Mouse (Mus musculus) Patski (cell line): ENCODE results near the gene Wdfy3. TPM values are rescaled to one million over a fixed set of nuclear protein-coding genes. Genes with fewer than 3 reads are reported as not detected.

Experiments used
- ATAC-seq: fragments of 100-300 bp; one replicate; pipeline ENCODE4 v1.8.0; 2021
- CTCF ChIA-PET: fragments of 350-600 bp; sonication (Branson Sonifier 250); formaldehyde crosslinking; loops from one replicate; lab custom pipeline; 2022; ENCODE audit warnings: inconsistent platforms; lab: Charles Lee
- POLR2A ChIA-PET: fragments of 350-600 bp; sonication (Branson Sonifier 250); formaldehyde crosslinking; loops from one replicate; lab custom pipeline; 2022; ENCODE audit warnings: antibody characterized with exemption, inconsistent platforms; lab: Charles Lee
- DNase-seq: peaks from one replicate; pipeline ENCODE4 v3.0.0-alpha.2; 2011; ENCODE audit warnings: low read depth, low spot score
- H3K27me3 ChIP-seq: fragments of 371-371 bp; one replicate; pipeline ENCODE4 v1.5.1; 2021
- CTCF ChIP-seq: fragments of 100-300 bp; IDR thresholded peaks from one replicate; pipeline ENCODE4 v1.5.1; 2021
- in situ Hi-C: fragments of 300-500 bp; cut with MboI; formaldehyde crosslinking; loops from 3 replicates; pipeline ENCODE4 v1.11.1; 2018; ENCODE audit warnings: low pct_unique_long_range_greater_than_20kb, mixed read lengths
- polyA plus RNA-seq: library from polyadenylated mRNA; unstranded; gene quantifications from one replicate; pipeline ENCODE4 v1.2.3, GENCODE M21; 2021

The Wdfy3 gene
- polyA plus RNA-seq, 1 experiment from 2014 or later: 61.1 TPM

DNA sequence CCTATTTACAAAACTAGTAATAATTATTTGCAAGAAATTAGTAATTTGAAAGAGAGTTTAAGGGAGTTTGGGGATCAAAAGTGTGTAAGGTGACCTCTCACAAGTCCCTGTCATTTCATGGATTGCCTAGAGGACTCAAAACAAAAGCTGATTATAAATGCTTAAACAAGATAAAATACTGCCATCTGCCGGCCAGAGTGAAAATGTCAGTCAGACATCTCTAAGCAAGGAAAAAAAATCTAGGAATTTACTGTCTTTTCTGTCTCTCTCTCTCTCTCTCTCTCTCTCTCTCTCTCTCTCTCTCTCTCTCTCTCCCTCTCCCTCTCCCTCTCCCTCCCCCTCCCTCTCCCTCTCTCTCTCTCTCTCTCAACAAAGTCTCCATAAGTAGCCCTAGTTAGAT lies 4.4 kb upstream of the Wdfy3 start:
- H3K27me3 ChIP-seq: no peaks in the 10 kb centered on the region
- DNase-seq (no peak), ATAC-seq (no peak)
- TF ChIP-seq CTCF: peak; percentile 58
- POLR2A ChIA-PET: interaction anchor here (0.7 kb wide), 2 partner anchors 111 to 722 kb away, joined by 3 to 4 read pairs; no protein-coding TSS in a partner anchor
- in situ Hi-C loops: loop anchor here (5.0 to 10.0 kb wide), 3 partner anchors 82 to 369 kb away; no protein-coding TSS in a partner anchor
- CTCF ChIA-PET: interaction anchor here (0.7 to 4.2 kb wide), 12 partner anchors 8 to 212 kb away, joined by 3 to 21 read pairs (median 3); no protein-coding TSS in a partner anchor

- in situ Hi-C loops: loop anchor here (5.0 to 10.0 kb wide), 3 partner anchors 80 to 367 kb away; no protein-coding TSS in a partner anchor
- POLR2A ChIA-PET: no interaction called here
- no peak for DNase-seq
- CTCF ChIA-PET: interaction anchor here (0.8 to 4.2 kb wide), 10 partner anchors 22 to 238 kb away, joined by 3 to 21 read pairs (median 4); no protein-coding TSS in a partner anchor
- no peak for TF ChIP-seq CTCF
- H3K27me3 ChIP-seq: no peaks in the 10 kb centered on the region
- ATAC-seq: no peak
Observed at GRCm38 (mm10) chr5:102072057-102072456, 2.3 kb upstream of the Wdfy3 start.

GRCm38 (mm10) chr5:102071241-102071640 lies 1.5 kb upstream of the Wdfy3 start:
- ATAC-seq (no peak), DNase-seq (no peak)
- POLR2A ChIA-PET: interaction anchor here (0.7 kb wide), 1 partner anchor 48 kb away, joined by 4 read pairs; no protein-coding TSS in a partner anchor
- TF ChIP-seq CTCF: no peak
- in situ Hi-C loops: loop anchor here (5.0 to 10.0 kb wide), 3 partner anchors 79 to 366 kb away; no protein-coding TSS in a partner anchor
- no peaks in the 10 kb centered on the region for H3K27me3 ChIP-seq
- CTCF ChIA-PET: interaction anchor here (1.3 to 4.2 kb wide), 6 partner anchors 23 to 177 kb away, joined by 3 to 21 read pairs (median 4); no protein-coding TSS in a partner anchor

- CTCF ChIA-PET: interaction anchor here (0.7 to 4.2 kb wide), 8 partner anchors 23 to 176 kb away, joined by 3 to 21 read pairs (median 3); no protein-coding TSS in a partner anchor
- in situ Hi-C loops: loop anchor here (5.0 to 10.0 kb wide), 3 partner anchors 78 to 366 kb away; no protein-coding TSS in a partner anchor
- ATAC-seq: no peak
- no peaks in the 10 kb centered on the region for H3K27me3 ChIP-seq
- TF ChIP-seq CTCF: no peak
- POLR2A ChIA-PET: interaction anchor here (0.6 to 1.1 kb wide), 5 partner anchors 18 to 351 kb away, joined by 3 to 6 read pairs (median 4); no protein-coding TSS in a partner anchor
- no peak for DNase-seq
Observed at GRCm38 (mm10) chr5:102070788-102071187, 1.1 kb upstream of the Wdfy3 start.

GRCm38 (mm10) chr5:102070414-102070768 lies 670 bp upstream of the Wdfy3 start:
- no peak for TF ChIP-seq CTCF
- no peak for ATAC-seq
- CTCF ChIA-PET: interaction anchor here (0.7 to 1.5 kb wide), 5 partner anchors 74 to 175 kb away, joined by 3 read pairs; no protein-coding TSS in a partner anchor
- in situ Hi-C loops: loop anchor here (5.0 to 10.0 kb wide), 3 partner anchors 78 to 366 kb away; no protein-coding TSS in a partner anchor
- no peak for DNase-seq
- POLR2A ChIA-PET: interaction anchor here (0.6 to 1.1 kb wide), 4 partner anchors 18 to 350 kb away, joined by 3 to 6 read pairs (median 4); no protein-coding TSS in a partner anchor
- H3K27me3 ChIP-seq: no peaks in the 10 kb centered on the region

DNA sequence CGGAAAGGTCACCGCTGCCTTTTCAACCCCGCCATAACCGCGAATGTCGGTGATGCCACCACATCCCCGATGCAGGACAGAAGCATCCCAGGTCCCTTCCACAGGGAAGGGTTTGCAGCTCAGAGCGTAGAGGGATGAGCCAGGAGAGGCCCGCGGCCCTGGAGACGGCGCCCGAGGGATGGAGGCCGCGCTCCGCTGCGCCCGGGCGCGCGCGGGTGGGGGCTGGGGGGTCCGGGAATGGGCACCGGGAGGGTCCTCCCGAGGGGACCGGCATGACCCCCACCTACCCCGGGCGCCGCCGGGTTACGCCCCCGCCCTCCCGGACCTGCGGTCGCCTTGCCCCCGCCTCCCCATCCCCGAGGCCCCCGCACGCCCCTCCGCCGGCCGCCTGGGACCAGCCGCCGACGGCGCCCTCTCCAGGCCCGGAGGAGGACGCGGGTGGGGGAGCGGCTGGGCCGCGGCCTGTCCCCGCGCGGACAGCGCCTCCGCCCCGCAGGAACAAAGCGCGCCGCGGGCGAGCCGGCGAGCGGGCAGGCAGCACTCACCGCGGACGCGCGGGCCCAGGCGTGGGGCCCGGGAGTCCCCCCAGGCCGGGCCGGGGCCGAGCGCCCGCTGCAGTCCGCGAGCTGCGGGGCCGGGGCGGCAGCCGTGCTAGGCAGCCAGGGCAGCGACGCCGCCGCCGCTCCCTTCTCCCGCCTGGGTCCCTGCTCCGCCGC lies 512 bp downstream of the Wdfy3 start:
- ChIA-PET CTCF (interaction anchor here (0.6 to 1.5 kb wide), 5 partner anchors 47 to 173 kb away, joined by 3 to 4 read pairs (median 3); no protein-coding TSS in a partner anchor), POLR2A (interaction anchor here (1.0 to 1.1 kb wide), 2 partner anchors 9 to 14 kb away, joined by 3 read pairs; no protein-coding TSS in a partner anchor)
- ATAC-seq (peak; percentile 88), DNase-seq (no peak)
- TF ChIP-seq CTCF: peak; percentile 88
- H3K27me3 ChIP-seq: no peaks in the 10 kb centered on the region
- in situ Hi-C loops: no loop called here

- ChIA-PET CTCF (interaction anchor here (1.2 to 1.7 kb wide), 4 partner anchors 11 to 73 kb away, joined by 4 to 6 read pairs (median 4); no protein-coding TSS in a partner anchor), POLR2A (interaction anchor here (1.0 kb wide), 1 partner anchor 173 kb away, joined by 3 read pairs; no protein-coding TSS in a partner anchor)
- DNase-seq (no peak), ATAC-seq (no peak)
- TF ChIP-seq CTCF: no peak
- in situ Hi-C loops: no loop called here
- no peaks in the 10 kb centered on the region for H3K27me3 ChIP-seq
Observed at GRCm38 (mm10) chr5:102066458-102066857, 3.3 kb downstream of the Wdfy3 start.

GRCm38 (mm10) chr5:102063013-102063752 lies 6.5 kb downstream of the Wdfy3 start:
- ATAC-seq (peak; percentile 41), DNase-seq (no peak)
- in situ Hi-C loops: no loop called here
- no peaks in the 10 kb centered on the region for H3K27me3 ChIP-seq
- CTCF ChIA-PET: interaction anchor here (1.0 to 1.3 kb wide), 6 partner anchors 10 to 163 kb away, joined by 3 to 5 read pairs (median 4); no protein-coding TSS in a partner anchor
- no peak for TF ChIP-seq CTCF
- POLR2A ChIA-PET: interaction anchor here (0.8 to 2.1 kb wide), 5 partner anchors 10 to 69 kb away, joined by 3 to 6 read pairs (median 5); no protein-coding TSS in a partner anchor

- in situ Hi-C loops: no loop called here
- ChIA-PET CTCF (interaction anchor here (1.1 to 1.4 kb wide), 2 partner anchors 67 to 150 kb away, joined by 3 to 4 read pairs; no protein-coding TSS in a partner anchor), POLR2A (interaction anchor here (0.7 kb wide), 1 partner anchor 112 kb away, joined by 3 read pairs; no protein-coding TSS in a partner anchor)
- DNase-seq (no peak), ATAC-seq (no peak)
- TF ChIP-seq CTCF: no peak
- no peaks in the 10 kb centered on the region for H3K27me3 ChIP-seq
Observed at GRCm38 (mm10) chr5:102061816-102062215, 7.9 kb downstream of the Wdfy3 start.
